Mouse (Mus musculus) small intestine, adult 2 months (tissue): ENCODE results near the gene Rnf24.

Experiments used
- CTCF ChIP-seq: fragments of 200-500 bp; IDR thresholded peaks from 2 replicates; pipeline ENCODE4 v1.5.1; 2012; ENCODE audit warnings: low read depth, mild to moderate bottlenecking, control low read depth, inconsistent platforms, low read length, moderate library complexity, mixed read lengths; ENCODE audit not compliant: insufficient replicate concordance, insufficient read length; ENCODE audit errors: extremely low read depth
- POLR2A ChIP-seq: fragments of 200-500 bp; IDR thresholded peaks from 2 replicates; pipeline ENCODE4 v1.6.1; 2012; ENCODE audit warnings: low read depth, mild to moderate bottlenecking, control low read depth, inconsistent platforms, low read length, moderate library complexity

GRCm38 (mm10) chr2:131385176-131385575 lies 32.5 kb upstream of the Rnf24 start:
- no peak for TF ChIP-seq CTCF
- TF ChIP-seq POLR2A = no peak
